Mouse (Mus musculus) spleen, adult 2 months (tissue): ENCODE data around the gene Cadps.

Source experiments
- CTCF ChIP-seq: fragments of 200-500 bp; IDR thresholded peaks from 2 replicates; pipeline ENCODE4 v1.5.1; 2011; ENCODE audit warnings: mild to moderate bottlenecking, inconsistent platforms; ENCODE audit not compliant: insufficient read depth, insufficient read length, insufficient replicate concordance; ENCODE audit errors: extremely low read depth
- POLR2A ChIP-seq: fragments of 200-500 bp; IDR thresholded peaks from 2 replicates; pipeline ENCODE4 v1.6.1; 2011; ENCODE audit warnings: low read depth, low read length, inconsistent platforms

DNA sequence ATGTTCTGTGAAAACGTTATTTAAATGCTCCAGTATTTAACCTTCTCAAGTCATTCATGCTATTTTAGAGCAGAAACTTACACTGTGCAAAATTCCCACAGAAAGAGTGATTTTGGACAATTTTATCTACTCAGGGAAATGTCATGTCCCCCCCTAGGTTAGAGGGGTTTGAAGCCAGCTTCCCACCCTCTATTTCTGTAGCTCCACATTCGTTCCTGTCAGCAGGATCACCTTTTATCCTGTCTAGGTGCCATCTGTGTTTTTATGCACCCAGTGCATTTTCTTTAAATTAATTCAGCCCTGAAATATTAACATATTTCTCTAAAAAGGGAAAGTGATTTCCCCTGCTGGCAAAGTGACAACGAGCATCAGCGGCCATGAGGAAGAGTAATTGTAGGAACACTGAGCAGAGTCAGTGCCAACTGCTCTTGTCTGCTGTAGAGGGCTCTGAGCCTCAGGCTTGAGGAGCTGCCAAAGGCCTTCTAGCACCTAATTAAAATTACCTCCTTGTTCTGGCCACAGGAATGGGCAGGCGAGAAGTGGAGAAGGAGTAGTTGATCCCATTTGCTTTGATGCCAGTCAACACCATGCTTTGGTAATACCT, 230.3 kb downstream of the Cadps start:
- TF ChIP-seq POLR2A (no peak), CTCF (no peak)
